Mouse (Mus musculus) embryonic fibroblast, embryonic 13.5 days (primary cell): ENCODE measurements at regions not wholly inside any gene's neighbourhood (a gene's known extent, or its start where the extent isn't known, plus 50 kb on each side); places are given as distances from the start of the nearest gene placed in this dataset.

ENCODE experiments used
- CTCF ChIP-seq: IDR thresholded peaks from 2 replicates; pipeline ENCODE4 v1.5.1; 2011; ENCODE audit warnings: mild to moderate bottlenecking, control low read depth, low read length, moderate library complexity, borderline replicate concordance; ENCODE audit not compliant: insufficient read depth
- POLR2A ChIP-seq: IDR thresholded peaks from 2 replicates; pipeline ENCODE4 v1.6.1; 2011; ENCODE audit warnings: low read depth, mild to moderate bottlenecking, control low read depth, low read length, moderate library complexity

DNA sequence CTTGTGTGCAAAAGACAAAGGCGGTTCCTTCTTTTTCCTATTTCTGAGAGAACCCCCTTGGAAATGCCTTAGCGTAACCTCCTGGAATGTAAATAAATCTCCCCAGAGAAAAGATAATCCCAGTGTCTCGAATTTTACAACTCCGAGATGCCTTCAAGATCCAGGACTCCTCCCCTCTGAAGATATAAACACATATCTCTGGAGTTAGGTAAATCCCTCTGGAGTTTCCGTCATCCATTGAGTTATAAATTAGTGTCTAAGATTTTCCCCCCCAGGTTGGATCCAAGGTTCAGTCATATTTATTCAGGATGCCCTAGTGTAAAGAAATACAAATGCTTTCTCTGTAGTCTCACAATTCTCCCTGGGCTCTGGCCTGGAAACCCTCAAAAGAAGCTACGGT lies 200.3 kb downstream of the Rchy1 start:
- TF ChIP-seq POLR2A = no peak
- no peak for TF ChIP-seq CTCF
